Mouse (Mus musculus): ENCODE results near the gene Dpp10. TPM values are rescaled to one million over a fixed set of nuclear protein-coding genes. Genes with fewer than 3 reads are reported as not detected.

Dpp10 gene
- 0.03 TPM in 1 of 4 replicates, not detected in the others for total RNA-seq (2023)

GRCm38 (mm10) chr1:124044925-124045640, at the start of gene Dpp10:
Dpp10 (minus strand) TSS chr1:124045559.

